Mouse (Mus musculus) urinary bladder, adult 18-20 months (tissue): ENCODE data around the gene Dars2.
"Not testable (repeated sequence)": the region's sequence is repeated elsewhere in the genome, so short reads cannot be mapped to it uniquely, and the experiment has no call there.

Experiments used
- DNase-seq, 2 experiments: peaks; one replicate each; pipeline ENCODE4 v3.0.0; 2022; ENCODE audit warnings: low spot score in 2 of 2, mixed read lengths in 2 of 2

The Dars2 gene

GRCm38 (mm10) chr1:161035281-161035785, 35.1 kb downstream of the Dars2 start:
- DNase-seq: peak in 1 of 2 experiments; percentile 11

GRCm38 (mm10) chr1:161034435-161035280, 35.8 kb downstream of the Dars2 start, which contains the start of gene Zbtb37:
Zbtb37 (minus strand) TSS chr1:161034849.
- peak; percentile 91 to 96 for DNase-seq

GRCm38 (mm10) chr1:161033856-161034434, 36.5 kb downstream of the Dars2 start:
- DNase-seq: no peak

GRCm38 (mm10) chr1:161032345-161032744, 38.1 kb downstream of the Dars2 start:
- no peak for DNase-seq

- no peak for DNase-seq
Measured at GRCm38 (mm10) chr1:161031881-161032280, 38.6 kb downstream of the Dars2 start.

GRCm38 (mm10) chr1:161030058-161030457, 40.4 kb downstream of the Dars2 start:
- no peak for DNase-seq

- DNase-seq: not testable (repeated sequence)
Measured at GRCm38 (mm10) chr1:161028427-161028826, 42.0 kb downstream of the Dars2 start.

- no peak for DNase-seq
Measured at GRCm38 (mm10) chr1:161027196-161027595, 43.3 kb downstream of the Dars2 start.

GRCm38 (mm10) chr1:161025410-161026210, 44.8 kb downstream of the Dars2 start:
- DNase-seq: no peak

- DNase-seq: no peak
Measured at GRCm38 (mm10) chr1:161020051-161020450, 50.4 kb downstream of the Dars2 start.

GRCm38 (mm10) chr1:161016378-161016777, 54.1 kb downstream of the Dars2 start:
- DNase-seq: no peak

- no peak for DNase-seq
Measured at GRCm38 (mm10) chr1:161010436-161010835, 60.0 kb downstream of the Dars2 start.

- no peak for DNase-seq
Measured at GRCm38 (mm10) chr1:161008038-161008437, 62.4 kb downstream of the Dars2 start.

- DNase-seq: no peak
Measured at GRCm38 (mm10) chr1:161006471-161006870, 64.0 kb downstream of the Dars2 start.

- DNase-seq: no peak
Measured at GRCm38 (mm10) chr1:161005526-161005925, 64.9 kb downstream of the Dars2 start.

GRCm38 (mm10) chr1:161004942-161005341, 65.5 kb downstream of the Dars2 start:
- no peak for DNase-seq

GRCm38 (mm10) chr1:160993851-160994250, 76.6 kb downstream of the Dars2 start:
- no peak for DNase-seq
